Mouse (Mus musculus) lung, adult 18-20 months (tissue): ENCODE results near the gene Ctsh.

Experiments used
- DNase-seq, 2 experiments: peaks; one replicate each; pipeline ENCODE4 v3.0.0; 2022; ENCODE audit warnings: mixed read lengths in 2 of 2

Ctsh gene

DNA sequence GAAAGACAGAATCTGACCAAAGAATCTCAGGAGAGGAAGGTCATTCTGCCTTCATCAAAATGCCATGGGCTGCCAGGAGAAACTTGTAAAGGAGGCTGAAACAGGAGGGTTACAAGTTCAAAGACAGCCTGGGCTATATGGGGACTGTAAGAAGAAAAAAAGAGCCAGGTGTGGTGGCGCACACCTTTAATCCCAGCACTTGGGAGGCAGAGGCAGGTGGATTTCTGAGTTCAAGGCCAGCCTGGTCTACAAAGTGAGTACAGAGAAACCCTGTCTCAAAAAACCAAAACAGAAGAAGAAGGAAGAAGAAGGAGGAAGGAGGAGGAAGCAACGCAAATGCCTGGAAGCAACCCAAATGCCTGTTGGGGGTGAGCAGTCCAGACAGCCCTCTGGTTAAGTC lies at the start of gene Ctsh:
Gene Ctsh (plus strand): TSS at position 301 of the 400 bp plus-strand sequence.
- no peak for DNase-seq

DNA sequence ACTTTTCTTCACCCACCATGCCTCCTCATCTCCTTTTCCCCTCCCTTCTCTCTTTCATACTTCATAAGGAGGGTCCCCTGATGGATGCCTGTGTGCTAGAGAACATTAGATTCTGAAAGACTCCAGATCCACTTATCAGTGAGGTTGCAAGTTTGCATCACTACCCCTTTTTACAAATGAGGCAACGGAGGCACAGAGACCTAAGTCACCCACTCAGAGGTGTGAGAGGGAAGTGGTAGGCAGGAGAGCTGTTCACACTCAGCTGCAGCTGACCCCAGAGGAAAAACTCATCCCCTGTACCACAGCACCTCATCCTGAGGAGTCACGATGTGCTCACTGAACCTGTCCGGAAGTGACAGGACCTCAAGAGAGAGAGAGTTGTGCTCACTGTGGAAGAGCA lies 47.5 kb upstream of the Ctsh start:
- no peak for DNase-seq

DNA sequence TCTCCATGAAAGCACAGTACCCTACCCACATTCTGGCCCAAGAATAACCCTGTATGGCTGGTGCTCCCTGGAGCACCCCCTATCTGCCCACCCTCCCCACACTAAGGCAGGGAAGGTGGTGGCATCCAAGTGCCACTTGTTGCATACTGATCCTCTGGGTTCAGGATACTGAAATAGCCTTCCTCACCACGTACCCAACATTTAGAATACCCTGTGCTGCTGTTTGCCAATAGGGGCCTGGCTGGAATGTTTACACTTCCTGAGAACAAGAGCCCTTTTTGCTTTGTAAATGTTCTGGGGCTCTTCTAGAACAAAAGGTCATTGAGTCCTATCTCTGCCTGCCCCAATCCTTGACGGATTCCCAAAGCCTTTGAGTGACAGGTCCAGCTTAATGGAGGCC lies 46.9 kb upstream of the Ctsh start:
- peak; percentile 60 to 82 for DNase-seq

DNA sequence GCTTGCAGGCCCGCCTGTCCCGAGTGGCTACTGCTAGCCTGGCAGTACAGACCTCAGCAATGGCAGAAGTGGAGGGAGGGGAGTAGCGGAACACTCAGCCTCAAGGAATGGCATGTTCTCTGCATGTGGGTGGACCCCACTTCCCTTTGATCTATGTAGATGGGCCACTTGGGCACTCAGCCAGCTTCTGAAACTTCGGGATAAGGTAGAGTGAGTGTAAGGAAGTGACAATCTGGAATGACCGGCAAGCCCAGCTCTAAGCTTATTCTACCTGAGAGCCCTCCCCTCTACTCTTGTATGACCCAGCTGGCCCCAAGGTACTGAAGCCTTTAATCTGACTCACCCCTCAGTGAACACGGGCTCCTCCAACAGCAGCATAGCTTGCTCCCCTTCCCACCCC lies 45.8 kb upstream of the Ctsh start:
- DNase-seq, result peak; percentile 89 to 91

DNA sequence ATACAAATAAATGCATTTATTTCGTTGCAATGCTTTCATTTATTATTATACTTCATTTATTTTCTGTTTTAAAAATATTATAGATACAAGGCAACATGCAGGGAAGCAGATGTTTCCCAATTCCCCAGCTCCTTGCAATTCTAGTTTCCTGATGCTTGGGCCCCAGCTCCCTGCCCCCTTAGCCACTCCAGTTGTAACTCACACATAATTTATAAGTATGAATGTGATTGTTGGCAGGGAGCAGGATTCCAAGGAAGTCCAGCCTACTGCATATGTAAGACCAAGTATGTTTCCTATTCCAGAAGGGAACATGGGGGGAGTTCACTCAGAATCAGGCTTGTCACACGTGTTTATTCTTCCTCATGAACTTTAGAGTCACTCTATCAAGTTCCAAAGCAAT lies 42.1 kb upstream of the Ctsh start:
- no peak for DNase-seq

DNA sequence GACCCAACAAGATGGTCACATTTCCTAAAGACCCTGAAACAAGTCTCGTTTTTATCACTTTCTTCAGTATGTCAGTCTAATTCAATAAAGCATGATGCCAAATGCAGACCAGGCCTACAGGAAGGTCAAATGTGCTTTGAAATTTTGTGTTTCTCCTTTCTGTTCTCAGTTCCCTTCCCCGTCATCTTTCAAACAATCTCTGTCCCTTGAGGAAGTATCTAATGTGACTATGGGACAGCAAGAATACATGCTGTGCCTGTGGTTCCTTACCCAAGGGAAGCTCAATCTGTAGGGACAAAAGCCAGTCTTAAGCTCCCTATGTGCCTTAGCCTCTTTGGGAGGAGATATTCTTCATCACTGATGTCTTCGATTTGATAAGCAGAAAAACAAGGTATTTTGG lies 39.3 kb upstream of the Ctsh start:
- DNase-seq, result no peak

DNA sequence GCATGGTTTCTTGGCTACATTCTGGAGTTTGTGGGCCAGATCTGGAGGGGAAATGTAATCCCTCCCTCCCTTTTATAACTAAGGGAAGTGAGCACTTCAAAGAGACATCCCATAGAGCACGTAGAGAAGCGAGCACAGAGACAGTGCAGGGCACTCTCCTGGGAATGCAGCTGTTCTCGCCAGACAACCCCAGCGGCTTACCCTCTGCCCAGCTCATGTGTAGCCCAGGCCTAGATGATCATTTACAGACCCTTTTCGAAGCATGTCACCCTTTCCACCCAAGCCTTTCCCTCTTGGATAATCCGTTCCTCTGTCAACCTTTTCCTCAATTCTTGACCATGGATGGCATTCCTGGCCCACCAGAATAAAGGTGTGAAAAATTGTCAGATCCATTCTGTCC lies 37.7 kb upstream of the Ctsh start:
- no peak for DNase-seq

DNA sequence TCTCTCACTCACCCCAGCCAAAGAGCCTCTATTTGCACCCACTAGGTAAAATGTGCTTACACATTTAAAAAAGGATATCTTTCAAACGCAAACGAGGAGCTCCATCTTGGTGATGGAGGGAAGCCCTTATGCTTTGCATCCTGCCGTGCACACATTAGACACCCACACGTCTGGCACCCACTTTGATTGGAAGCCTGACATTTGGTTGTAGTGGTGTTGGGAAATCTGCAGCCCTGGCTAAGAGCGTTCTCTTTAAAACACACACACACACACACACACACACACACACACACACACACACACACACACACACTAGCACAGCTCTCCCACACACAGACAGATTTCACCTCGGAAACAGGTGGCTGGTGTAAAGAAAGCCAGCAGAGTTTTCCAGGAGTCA lies 33.1 kb upstream of the Ctsh start:
- DNase-seq, result no peak

DNA sequence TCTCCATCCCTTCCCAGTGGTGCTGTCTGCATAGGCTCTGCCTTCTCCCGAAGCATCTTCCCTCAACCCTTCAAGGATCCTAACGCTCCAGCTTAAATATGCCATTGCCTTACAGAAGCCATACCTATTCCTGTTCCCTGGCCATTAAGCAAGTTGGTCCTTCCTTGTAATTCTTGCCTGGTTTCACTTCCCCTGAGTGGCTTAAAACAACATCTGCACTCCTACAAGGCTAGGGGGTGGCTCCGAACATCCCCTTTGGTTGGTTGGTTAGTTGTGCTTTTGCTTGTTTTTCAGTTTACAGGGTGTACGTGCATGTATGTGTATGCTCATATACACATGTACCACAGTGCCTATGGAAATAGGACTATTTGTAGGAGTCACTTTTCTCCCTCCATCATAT lies 32.5 kb upstream of the Ctsh start:
- DNase-seq, result no peak

DNA sequence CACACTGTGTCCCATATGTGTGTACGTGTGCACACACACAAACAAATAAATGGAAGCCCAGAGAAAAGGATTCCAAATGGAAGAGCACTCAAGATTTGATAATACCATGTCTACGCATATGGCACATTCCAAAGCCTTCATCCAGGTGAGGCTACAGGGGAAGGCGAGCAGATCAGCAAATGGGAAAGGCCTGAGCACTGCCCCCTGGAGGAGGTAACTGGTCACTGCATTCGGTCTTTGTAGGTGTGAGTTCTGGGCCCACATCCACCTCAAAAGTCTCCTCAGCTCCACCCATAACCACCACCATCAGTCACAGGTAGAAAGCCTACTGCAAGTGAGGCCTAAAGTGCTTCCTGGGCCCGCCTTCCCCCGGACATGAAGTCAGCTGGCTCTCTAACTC lies 26.2 kb upstream of the Ctsh start:
- DNase-seq, result no peak

DNA sequence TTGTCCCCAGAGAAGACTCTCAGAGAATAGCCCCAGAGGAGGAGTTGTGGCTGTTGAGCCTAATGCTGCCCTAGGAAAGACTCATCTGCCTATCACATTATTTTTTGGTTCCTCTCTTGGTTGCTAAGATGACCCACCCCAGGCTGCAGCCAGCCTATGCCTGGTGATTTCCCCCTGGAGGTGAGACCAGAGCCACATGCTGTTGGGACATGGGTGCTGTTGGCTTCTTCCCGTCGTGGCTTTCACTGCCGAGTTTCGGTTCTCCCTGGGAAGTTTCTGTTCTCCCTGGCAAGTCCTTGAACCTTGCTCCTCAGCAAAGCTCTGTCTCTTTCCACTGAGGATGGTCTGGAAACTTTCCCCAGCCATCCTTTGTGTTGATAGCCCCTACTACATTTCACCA lies 20.0 kb upstream of the Ctsh start:
- DNase-seq, result peak; percentile 33 to 65

DNA sequence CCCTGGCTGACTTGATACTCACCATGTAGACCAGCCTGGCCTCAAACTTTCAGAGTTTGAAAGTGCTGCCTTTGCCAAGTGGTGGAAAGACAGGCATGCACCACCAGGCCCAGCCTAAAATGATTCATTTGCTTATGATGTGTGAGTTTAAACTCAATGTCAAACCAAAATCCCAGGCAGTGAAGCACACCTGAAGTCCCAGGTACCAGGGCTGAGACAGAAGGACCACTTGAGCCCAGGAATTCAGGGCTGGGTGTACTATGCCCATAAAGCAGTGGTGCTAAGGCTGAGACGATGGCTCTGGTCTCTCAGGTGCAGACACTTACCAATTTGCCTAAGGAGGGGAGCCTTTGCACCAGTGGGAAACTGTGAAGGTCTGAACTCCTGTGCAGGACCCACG lies 18.8 kb upstream of the Ctsh start:
- DNase-seq, result no peak

DNA sequence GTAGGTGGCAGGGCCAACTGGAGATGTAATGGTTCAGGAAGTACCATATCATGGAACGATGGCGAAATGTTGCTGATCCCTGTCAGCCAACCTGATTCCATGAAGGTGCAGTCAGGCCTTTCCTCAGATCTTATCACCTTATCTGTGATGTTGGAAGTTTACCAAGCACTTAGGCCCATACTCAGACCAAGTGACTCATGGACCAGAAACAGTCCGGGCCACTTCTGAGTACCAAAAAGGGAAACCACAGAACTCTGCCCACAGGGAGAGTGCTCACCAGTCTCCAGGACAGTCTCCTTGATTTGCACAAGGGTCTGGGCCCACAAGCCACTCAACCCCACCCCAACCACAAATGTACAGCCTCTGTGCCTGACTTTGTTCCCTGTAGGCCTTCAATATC lies 18.2 kb upstream of the Ctsh start:
- DNase-seq, result peak; percentile 74 to 86

DNA sequence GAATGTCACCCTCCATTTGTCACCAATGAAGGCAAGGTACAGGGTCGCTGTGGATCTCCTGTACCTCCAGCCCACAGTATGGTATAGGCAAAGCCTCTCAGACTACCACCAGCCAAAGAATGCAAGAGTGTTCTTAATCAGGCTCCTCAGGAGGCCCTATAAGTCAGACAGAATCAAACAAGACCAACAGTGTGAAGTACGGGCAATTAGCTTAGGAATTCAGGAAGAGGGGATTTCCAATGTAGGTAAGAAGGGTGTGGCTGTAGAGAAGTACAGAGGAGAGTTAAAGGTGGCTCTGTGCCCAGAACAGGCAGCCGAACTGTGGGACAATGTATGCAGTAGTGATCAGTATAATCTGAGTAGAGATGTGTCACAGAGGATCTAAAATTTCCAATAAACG lies 17.6 kb upstream of the Ctsh start:
- peak; percentile 31 to 51 for DNase-seq

DNA sequence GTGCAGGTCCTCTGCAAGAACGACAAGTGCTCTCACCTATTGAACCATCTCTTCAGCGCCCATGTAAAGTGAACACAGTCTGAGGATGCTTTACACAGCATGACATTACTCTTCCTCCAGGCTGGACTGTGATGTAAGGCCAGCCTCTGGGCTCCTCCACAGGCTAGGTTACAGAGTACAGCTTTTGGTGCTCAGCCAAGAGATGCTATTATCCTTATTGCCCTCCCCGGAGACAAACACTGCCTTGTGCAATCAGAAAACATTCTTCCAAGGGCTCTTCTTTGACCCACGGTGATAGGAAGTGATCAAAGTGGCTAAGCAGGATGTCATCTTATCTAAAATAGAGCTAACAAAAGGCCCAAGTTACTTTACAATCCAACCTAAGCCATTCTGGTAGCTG lies 15.4 kb upstream of the Ctsh start:
- DNase-seq, result no peak

DNA sequence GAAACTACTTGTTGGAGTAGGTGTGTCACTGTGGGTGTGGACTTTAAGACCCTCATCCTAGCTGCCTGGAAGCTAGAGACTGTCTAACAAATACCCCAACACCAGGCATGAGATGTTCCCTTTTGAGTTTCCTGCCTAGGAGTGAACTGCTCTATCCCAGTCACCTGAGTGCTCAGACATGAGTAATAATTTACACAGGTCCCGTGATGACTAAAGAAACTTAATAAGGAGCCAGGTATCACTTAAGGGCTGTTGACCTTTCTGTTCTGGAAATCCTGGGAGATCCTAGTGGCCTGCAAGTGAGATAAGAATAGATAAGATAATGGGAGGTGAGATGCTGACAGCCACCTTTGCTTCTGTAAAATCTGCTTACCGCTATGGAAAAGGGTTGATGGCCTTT lies 13.0 kb upstream of the Ctsh start:
- DNase-seq, result peak in 1 of 2 experiments; percentile 29

DNA sequence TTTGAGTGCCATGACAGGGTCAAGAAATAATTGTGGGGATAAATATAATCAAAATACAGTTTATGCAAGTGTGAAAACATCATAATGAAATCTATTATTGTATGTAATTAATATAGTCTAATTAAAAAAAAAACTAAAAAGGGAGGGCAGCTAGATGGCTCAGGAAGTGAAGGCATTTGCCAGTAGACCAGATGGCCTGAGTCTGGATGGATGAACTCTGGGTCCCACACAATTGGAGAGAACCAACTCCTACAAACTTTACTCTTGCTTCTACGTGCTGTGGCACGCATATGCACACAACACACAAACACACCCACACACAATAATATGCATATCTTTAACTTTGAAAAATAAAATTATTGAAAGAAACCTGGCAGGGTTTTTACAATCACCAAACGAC lies 12.4 kb upstream of the Ctsh start:
- no peak for DNase-seq

DNA sequence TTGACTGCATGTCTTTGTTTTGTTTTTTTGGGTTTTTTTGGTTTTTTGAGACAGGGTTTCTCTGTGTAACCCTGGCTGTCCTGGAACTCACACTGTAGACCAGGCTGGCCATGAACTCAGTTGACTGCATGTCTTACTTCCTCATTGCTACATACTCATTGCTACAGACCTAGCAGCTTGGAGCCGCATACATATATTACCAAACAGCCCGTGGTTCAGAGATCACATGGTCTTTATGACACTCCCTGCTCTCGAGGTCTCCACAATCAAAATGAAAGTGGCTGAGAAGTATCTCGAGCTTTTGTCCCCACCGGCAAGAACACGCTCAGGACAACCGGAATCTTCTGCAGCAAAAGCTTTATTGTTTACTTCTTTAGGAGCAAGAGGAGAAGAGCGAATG lies 11.0 kb upstream of the Ctsh start:
- DNase-seq, result peak; percentile 30 to 46

DNA sequence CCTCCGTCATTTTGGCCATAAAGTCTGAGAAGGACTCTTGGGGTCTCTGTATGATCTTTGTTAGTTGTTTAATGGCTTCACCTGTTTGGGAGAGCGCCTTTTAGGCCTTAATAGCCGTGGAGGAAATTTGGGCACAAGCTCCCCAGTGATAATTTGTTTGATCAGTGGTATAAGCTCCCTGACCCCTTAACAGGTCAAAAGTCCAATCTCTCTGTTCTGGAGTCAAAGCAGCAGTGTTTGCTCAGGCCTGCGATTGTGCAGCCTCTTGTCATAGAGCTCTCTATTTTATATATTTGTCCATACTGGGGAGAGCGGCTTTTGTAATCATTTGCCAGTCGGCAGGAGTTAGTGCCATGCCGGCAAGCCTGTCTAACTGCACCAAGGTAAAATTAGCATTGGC lies 8.8 kb upstream of the Ctsh start:
- DNase-seq, result no peak

DNA sequence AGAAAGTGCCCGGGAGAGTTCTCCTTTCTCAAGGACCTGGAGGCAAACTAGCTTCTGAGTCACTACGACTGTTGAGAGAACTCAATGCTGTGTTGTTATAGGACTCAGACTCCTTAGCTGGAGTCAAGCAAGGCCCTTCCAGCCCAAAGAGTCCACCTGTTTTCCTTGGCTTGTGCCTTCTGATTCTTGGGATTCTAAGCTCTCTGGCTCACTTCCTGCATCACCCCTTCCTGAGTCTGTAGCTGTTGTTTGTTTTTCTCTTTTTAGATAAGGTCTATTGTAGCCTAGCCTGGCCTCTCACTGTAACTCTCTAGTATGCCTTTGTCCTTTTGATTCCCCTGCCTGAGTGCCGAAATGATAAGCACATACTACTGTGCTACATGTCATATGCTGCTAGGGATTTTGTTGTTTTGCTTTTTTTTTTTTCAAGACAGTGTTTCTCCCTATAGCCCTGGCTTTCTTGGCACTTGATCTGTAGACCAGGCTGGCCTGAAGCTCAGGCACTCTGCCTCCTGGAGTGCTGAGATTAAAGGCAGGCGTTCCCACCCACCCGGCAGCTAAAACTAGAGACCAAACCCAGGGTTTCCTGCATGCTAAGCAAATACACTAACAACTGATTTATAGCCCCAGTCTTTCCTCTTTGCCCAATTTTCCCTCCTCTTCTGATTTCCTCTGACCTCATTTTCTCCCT lies 5.9 kb upstream of the Ctsh start:
- peak; percentile 61 to 71 for DNase-seq

DNA sequence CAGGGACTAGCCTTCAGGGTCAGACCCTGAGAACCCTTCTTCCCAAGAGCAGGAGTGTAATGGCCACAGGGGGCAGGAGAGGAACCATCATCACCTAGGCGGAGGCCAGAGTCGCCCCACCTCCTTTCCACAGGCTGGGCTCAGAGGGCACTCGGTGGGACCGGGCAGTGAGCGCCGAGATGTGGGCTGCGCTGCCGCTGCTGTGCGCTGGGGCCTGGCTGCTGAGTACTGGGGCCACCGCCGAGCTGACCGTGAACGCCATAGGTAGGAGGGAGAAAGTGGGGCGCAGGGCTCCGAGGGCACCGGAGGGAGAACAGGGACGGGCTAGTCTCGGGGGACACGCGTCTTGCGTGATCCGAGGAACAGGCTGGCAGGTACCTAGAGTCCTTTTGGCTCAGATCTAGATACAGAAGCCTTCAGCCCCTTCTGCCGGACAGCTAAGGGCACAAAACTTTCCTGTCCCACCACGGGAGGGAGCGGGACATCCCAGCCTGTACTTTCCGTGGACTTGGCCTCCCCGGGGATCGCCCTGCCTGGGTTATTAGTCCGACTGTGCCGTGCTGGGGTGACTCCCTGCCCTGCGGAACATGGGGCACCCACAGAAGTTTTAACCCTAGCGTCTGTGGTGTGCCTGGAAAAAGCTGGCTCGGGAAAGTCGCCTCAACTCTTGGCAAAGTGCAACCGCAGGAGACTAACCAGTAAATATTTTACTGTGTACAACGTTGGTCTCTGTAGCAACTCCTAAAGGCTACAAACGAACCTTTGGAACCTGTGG lies 606 bp downstream of the Ctsh start:
- peak; percentile 89 to 91 for DNase-seq

DNA sequence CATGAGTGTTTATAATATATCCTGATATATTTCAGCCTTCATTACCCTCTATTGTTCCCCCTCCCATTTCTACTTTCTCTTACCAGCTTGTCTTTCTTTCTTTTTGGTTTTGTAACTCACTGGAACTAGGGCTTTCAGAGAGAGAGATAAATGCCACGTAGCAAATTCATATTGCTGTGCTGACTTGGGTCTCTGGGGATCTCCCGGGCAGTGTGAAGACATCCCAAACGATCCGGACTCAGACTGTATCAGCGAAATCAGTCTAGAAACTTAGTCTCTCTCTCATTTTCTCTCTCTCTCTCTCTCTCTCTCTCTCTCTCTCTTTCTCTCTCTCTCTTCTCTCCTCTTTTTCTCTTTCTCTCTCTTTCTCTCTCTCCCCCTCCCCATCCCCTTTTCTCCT lies 1.5 kb downstream of the Ctsh start:
- no peak for DNase-seq

DNA sequence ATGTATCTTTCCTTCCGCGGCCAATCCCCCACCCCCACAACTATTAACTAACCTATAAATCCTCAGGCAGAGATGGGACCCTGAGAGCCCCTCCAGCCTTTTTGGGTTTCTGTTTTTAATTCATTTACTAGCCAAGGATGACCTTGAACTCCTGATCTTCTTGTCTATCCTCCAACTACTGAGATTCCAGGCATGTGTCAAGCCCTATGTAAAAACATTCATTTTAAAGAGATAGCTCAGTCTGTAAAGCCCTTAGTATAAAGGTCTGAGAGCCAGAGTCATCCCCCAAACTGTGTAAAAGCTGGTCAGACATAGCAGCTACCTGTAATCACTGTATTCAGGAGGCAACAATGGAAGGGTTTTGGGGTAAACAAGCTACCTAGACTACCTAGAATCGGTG lies 2.0 kb downstream of the Ctsh start:
- no peak for DNase-seq

DNA sequence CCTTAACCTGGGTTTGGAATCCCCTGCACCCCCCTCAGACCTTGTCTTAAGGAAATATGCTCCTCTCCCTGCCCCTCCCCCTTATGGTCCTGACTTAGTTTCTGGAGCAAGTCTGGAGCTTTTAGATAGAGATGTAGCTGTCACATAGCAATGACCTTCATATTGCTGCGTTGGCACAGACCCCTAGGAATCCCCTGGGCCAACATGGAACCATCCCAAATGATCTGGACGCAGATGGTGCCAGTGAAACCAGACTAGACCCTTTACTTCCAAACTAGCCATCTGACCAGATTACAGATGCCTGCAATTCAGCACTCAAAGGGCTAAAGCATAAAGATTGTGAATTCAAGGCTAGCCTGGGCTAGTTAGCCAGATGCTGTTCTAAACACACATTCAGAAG lies 2.8 kb downstream of the Ctsh start:
- DNase-seq, result no peak
